Mouse (Mus musculus): Measurements from ENCODE around the gene Macrod2.

Macrod2 gene

DNA sequence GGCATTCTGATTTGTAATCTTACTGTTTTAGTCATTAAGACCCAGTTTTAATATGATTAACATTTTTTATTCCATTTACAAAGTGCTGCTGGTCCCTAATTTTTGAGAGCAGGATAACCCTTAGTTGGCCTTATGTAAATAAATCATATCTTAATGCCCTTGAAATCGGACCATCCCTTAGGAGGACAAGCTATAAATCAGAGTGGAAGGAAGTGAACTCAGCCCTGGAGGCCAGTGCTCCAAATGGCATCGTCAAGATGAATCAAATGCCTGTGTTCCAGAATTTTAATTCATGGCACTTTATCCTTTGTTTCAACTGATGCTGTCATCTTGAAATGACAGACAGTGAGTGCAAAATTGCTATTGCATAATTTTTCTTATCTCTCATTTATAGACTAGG lies 1046.8 kb downstream of the Macrod2 start:
- DNase-seq (ENCODE audit: low spot score in 2 of 2) = no peak

DNA sequence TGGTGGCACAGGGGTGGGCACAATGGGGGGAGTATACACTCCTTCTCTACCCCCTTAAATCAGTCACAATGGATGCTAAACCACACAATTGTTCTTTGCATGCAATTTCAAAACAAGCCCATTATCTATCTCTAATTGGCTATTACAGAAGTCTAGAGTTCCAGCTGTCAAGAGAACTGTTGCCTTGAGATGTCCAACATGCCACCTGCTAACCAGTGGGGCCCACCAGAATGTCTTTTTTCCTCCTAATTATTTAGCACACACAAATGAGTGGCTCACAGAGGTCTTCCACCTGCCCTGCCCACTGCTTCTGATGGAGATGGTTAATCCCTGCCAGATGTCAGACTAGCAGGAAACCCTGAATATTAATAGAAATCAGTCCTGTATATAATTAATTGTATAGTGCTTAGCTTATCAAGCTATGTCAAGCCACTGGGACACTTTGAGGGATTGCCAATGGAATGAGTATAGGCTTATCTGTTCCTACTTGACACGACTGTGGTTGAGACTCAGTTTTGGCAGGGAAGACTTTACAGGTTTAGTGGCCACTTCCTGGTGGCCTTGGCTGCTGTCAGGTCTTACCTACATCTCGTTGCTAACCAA lies 1054.1 kb downstream of the Macrod2 start:
- no peak for DNase-seq (ENCODE audit: low spot score in 2 of 2)

DNA sequence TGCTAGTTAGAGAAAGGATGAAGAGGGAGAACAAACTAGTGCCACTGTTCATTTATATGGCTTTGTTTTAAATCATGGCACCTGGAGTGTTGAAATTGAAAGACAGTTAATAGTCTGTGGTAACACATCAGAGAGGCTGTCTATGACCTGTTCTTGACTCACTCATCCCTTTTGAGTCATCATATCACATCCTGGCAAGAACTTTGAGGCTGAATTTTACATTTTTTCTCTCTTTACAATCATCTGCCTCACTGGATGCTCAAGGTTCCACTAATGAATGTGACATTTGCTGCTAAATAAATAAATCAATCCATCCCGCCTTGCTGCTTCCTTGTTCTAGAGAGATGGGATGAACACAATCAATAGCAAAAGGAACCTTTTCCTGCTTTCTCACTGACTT lies 1068.8 kb downstream of the Macrod2 start:
- no peak for DNase-seq (ENCODE audit: low spot score in 2 of 2)

DNA sequence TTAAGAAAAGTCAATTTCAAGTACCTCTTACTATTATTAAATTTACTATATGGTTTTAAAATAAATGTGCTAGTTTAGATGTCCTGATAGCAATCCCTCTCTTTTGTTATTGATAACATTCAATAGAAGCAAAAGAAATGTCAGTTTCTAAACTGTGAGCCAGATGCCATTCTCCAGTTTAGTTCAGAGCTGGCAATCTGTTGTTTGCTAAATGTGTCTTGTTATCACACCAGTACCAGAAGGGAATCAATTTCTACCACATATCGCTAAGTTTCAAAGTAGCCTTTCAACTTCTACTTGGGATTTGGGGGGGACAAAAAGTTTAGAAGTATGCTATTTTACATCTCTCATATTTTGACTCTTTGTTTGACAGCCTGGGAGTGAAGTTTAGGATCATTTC lies 1077.7 kb downstream of the Macrod2 start:
- DNase-seq (ENCODE audit: low spot score in 2 of 2) = no peak

- DNase-seq (ENCODE audit: low spot score in 2 of 2) = no peak
Observed at GRCm38 (mm10) chr2:141477585-141477984, 1082.5 kb downstream of the Macrod2 start.

DNA sequence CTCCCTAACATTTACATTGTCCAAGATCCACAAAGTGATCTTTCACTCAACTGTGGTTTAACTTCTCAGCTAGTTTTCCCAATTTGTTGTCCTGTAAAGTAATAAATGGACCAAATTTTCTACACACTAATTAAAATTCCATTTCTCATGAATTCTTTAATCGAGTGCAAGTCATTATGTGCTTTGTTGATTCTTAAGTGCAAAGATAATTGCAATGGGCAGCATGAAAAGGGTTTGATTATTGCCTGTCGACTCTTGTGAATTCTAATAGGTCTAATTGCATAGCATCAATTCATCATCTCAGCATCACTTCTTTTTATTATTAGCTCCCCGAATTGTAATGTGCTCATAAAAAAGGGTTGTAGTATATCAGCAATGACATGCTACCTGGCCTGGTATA lies 1095.4 kb downstream of the Macrod2 start:
- DNase-seq (ENCODE audit: low spot score in 2 of 2) = no peak

GRCm38 (mm10) chr2:141505451-141505850 lies 1110.3 kb downstream of the Macrod2 start:
- no peak for DNase-seq (ENCODE audit: low spot score in 2 of 2)

- no peak for DNase-seq (ENCODE audit: low spot score in 2 of 2)
Observed at GRCm38 (mm10) chr2:141507929-141508897, 1113.1 kb downstream of the Macrod2 start.

GRCm38 (mm10) chr2:141514976-141515375 lies 1119.9 kb downstream of the Macrod2 start:
- DNase-seq (ENCODE audit: low spot score in 2 of 2) = no peak

GRCm38 (mm10) chr2:141522081-141522480 lies 1127.0 kb downstream of the Macrod2 start:
- no peak for DNase-seq (ENCODE audit: low spot score in 2 of 2)

- DNase-seq (ENCODE audit: low spot score in 2 of 2) = no peak
Observed at GRCm38 (mm10) chr2:141545877-141546276, 1150.8 kb downstream of the Macrod2 start.

- no peak for DNase-seq (ENCODE audit: low spot score in 2 of 2)
Observed at GRCm38 (mm10) chr2:141551701-141552100, 1156.6 kb downstream of the Macrod2 start.

DNA sequence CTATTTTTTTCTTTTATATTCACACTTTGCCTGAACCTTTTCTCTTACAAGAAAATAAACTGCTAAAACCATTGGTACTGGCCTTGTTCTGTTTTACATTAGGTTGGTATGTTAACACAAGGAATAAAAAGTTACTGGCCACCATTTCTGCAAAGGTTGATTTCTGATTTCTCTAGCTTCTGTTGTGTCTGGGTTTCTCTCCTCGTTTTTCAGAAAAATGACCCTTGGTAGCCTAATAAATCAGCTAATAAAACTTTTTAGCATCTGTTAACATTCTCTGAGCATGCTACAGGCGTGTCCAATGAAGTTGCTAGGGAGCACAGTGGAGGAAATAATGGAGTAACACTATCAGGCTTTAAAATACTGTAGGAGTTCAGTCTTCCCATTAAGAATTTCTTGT lies 1161.6 kb downstream of the Macrod2 start:
- no peak for DNase-seq (ENCODE audit: low spot score in 2 of 2)

GRCm38 (mm10) chr2:141558242-141558827 lies 1163.2 kb downstream of the Macrod2 start:
- DNase-seq (ENCODE audit: low spot score in 2 of 2) = no peak

- no peak for DNase-seq (ENCODE audit: low spot score in 2 of 2)
Observed at GRCm38 (mm10) chr2:141565986-141566385, 1170.9 kb downstream of the Macrod2 start.

GRCm38 (mm10) chr2:141571360-141571759 lies 1176.3 kb downstream of the Macrod2 start:
- no peak for DNase-seq (ENCODE audit: low spot score in 2 of 2)

GRCm38 (mm10) chr2:141578206-141578605 lies 1183.1 kb downstream of the Macrod2 start:
- DNase-seq (ENCODE audit: low spot score in 2 of 2) = no peak

DNA sequence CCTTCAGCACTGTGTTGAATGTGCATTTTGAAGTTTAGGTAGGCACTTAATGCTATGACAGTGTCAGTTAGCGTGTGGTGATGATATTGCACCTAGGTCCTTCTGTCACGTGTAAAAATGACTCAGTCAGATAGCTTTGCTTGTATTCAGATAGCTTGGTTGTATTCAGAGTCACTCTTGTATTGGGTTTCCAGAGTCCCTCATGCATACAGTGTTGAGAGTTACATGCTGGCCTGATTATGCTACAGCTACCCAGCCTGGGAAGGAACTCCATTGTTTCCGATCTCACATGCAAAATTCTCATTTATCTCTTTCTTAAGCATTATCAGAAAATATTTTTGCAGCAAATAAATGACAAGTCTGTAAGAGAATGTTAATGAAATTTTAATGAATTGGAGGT lies 1187.3 kb downstream of the Macrod2 start:
- DNase-seq (ENCODE audit: low spot score in 2 of 2) = no peak

GRCm38 (mm10) chr2:141582933-141583332 lies 1187.8 kb downstream of the Macrod2 start:
- DNase-seq (ENCODE audit: low spot score in 2 of 2) = no peak

DNA sequence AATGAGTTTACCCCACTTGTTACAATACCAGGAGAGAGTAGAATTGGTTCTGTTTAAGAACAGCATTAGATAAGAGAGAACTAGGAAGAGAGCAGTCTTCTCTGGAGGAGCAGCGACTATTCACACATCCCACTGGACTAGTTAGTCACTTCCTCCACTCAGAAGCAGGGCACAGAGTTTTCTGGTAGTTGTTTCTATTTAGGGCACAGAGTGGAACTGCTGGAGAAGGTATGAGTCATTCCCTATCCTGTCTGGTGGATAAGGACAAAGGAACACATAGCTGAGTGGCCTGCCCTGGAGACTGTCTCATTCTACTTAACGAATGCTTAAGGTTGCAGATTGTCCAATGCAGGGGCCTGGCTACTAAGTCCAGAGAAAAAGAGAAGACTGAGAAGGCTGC lies 1192.2 kb downstream of the Macrod2 start:
- no peak for DNase-seq (ENCODE audit: low spot score in 2 of 2)

DNA sequence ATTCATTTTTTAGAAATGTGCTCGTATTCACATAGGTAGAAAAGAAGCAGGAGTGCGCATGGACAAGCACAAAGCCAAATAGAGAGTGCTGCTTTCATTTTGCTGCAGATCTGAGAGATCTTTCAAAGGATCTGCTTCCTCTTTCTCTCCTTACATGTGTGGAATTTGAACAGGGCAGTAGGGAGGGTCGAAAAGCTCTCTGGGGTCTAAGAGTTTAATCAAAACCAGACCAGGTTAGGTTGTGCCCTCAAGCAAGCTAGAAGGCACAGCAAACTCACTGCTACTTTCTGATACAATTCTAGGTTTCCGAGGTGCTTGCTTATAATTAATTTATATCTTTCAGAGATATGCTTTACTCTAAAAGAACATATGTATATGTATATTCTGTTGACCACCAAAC lies 1196.2 kb downstream of the Macrod2 start:
- DNase-seq (ENCODE audit: low spot score in 2 of 2) = no peak

DNA sequence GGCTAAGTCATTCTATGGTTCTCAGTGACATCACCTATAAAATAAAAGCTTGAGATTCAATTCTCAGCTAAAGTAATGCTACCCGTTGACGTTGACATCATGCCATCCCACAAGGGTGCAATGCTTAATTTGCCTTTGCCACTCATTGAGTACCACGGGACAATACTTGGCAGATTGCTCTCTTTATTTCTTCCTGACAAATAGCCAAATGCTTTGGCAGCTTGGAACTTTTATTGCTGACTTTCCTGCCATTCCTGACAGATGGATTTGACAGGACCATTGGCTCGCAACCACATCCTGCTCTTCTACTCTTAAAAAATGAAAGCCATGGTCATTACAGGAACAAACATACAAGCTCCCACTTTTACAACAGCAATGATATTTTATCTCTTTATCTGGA lies 1199.7 kb downstream of the Macrod2 start:
- DNase-seq (ENCODE audit: low spot score in 2 of 2) = no peak

GRCm38 (mm10) chr2:141617721-141618120 lies 1222.6 kb downstream of the Macrod2 start:
- no peak for DNase-seq (ENCODE audit: low spot score in 2 of 2)

Measured in urinary bladder, postnatal 4 days (tissue).